Comparison of ENCODE assay signal across 21 mouse cellular contexts in genomic region chr9:52280995-52281394, GRCm38 (mm10).
DNase-seq lines count a peak whose midpoint lies in the region; ATAC-seq and TF ChIP-seq lines count a peak whose summit lies in the region.
"Had no signal": no experiment of that assay in that cellular context is flagged by ENCODE, and none has a peak within 500 bp of the region (broad histone marks: within the 10 kb centered on the region; RNA-seq: fewer than 3 reads in every experiment).

No protein-coding gene starts in this region.

- peak overlapping the region; percentile 69 to 73 for H3K27ac ChIP-seq in heart, embryonic 14.5 days (replicated peaks in 1 of 2; ENCODE audit: control insufficient read depth in 1 of 2, insufficient read depth in 1 of 2, low read depth in 2 of 2, low read length in 2 of 2)
- no peak overlapping the region for H3K27ac ChIP-seq in heart, embryonic 11.5 days (ENCODE audit: low read depth, low read length)
- no peak overlapping the region for H3K27ac ChIP-seq in CH12.LX (ENCODE audit: insufficient read depth, low read depth)
- peak overlapping the region; percentile 90 for H3K27ac ChIP-seq in heart, postnatal 0 days (ENCODE audit: low read depth)
- no peak overlapping the region for H3K27ac ChIP-seq in midbrain, postnatal 0 days (ENCODE audit: low read depth, low read length)
- H3K27ac ChIP-seq: forebrain, embryonic 13.5 days; hindbrain, embryonic 12.5 days; layer of hippocampus, adult 2 months; limb, embryonic 15.5 days; midbrain, embryonic 13.5 days had no signal

- 32% methylated on average over 5 of the region's 5 CpGs for WGBS in heart, embryonic 14.5 days
- 49% methylated on average over 5 of the region's 5 CpGs for WGBS in heart, embryonic 11.5 days (ENCODE audit: insufficient replicate concordance)
- WGBS in heart, postnatal 0 days = 27% methylated on average over 5 of the region's 5 CpGs
- WGBS in midbrain, postnatal 0 days = 55% methylated on average over 5 of the region's 5 CpGs

- DNase-seq in 3T3-L1 (ENCODE audit: low read depth, low spot score) (peak; percentile 9), CH12.LX (ENCODE audit: extremely low read depth) (no peak)
- peak; percentile 69 for DNase-seq in heart, postnatal 0 days (ENCODE audit: low spot score)
- DNase-seq in midbrain, postnatal 0 days (ENCODE audit: low spot score) = no peak
- no peak for DNase-seq in adrenal gland, postnatal 10 days
- DNase-seq: adrenal gland, postnatal 14 days; cerebellum, adult 8-10 months; gastrocnemius, postnatal 25 days; kidney, adult 8-10 months; kidney, postnatal 14 days; thymus, postnatal 14 days had no signal

- no peak for TF ChIP-seq EP300 in CH12.LX (IDR thresholded peaks at IDR 0.05; ENCODE audit: low read length)
- TF ChIP-seq EP300 in heart, postnatal 0 days (IDR thresholded peaks at IDR 0.05; ENCODE audit: low read depth) = peak; percentile 56; the same call in 1 of the 2 replicates

- H3K4me2 ChIP-seq in heart, embryonic 14.5 days (ENCODE audit: low read length) = peak overlapping the region; percentile 44
- no peak overlapping the region for H3K4me2 ChIP-seq in heart, embryonic 11.5 days
- no peak overlapping the region for H3K4me2 ChIP-seq in CH12.LX (ENCODE audit: insufficient read depth, low read depth, poor library complexity, severe bottlenecking)
- H3K4me2 ChIP-seq in heart, postnatal 0 days (ENCODE audit: low read depth, low read length) = peak overlapping the region; percentile 46
- no peak overlapping the region for H3K4me2 ChIP-seq in midbrain, postnatal 0 days (ENCODE audit: low read depth, low read length, poor library complexity, severe bottlenecking)
- H3K4me2 ChIP-seq: forebrain, embryonic 13.5 days; hindbrain, embryonic 12.5 days; limb, embryonic 15.5 days; midbrain, embryonic 13.5 days had no signal

- in situ Hi-C loops in CH12.LX (cut with MboI; ENCODE audit: low pct_ligation_motif_present, low pct_unique_long_range_greater_than_20kb, low sequenced_read_pairs) = loop anchor here (10.0 kb wide), 2 partner anchors 176 to 286 kb away; no protein-coding TSS in a partner anchor

- no peaks in the 10 kb centered on the region for H3K79me2 ChIP-seq in CH12.LX (replicated peaks; ENCODE audit: control insufficient read depth, extremely low read depth, insufficient read depth, poor library complexity, severe bottlenecking)

- H3K9ac ChIP-seq in heart, embryonic 14.5 days (ENCODE audit: low read length) = no peak overlapping the region
- H3K9ac ChIP-seq in heart, embryonic 11.5 days (ENCODE audit: low read depth, low read length) = no peak overlapping the region
- H3K9ac ChIP-seq in CH12.LX (ENCODE audit: insufficient read depth, low read depth) = no peak overlapping the region
- no peak overlapping the region for H3K9ac ChIP-seq in heart, postnatal 0 days (replicated peaks; ENCODE audit: low read depth, low read length)
- no peak overlapping the region for H3K9ac ChIP-seq in midbrain, postnatal 0 days (replicated peaks; ENCODE audit: low read length, poor library complexity, severe bottlenecking)
- H3K9ac ChIP-seq: forebrain, embryonic 13.5 days; hindbrain, embryonic 12.5 days; limb, embryonic 15.5 days; midbrain, embryonic 13.5 days had no signal

- no peak for TF ChIP-seq CTCF in CH12.LX (conservative IDR thresholded peaks at IDR 0.05 in 1 of 2, IDR thresholded peaks at IDR 0.05 in 1 of 2; ENCODE audit: low read depth in 2 of 2, low read length in 2 of 2)
- no peak for TF ChIP-seq CTCF in heart, postnatal 0 days (IDR thresholded peaks at IDR 0.05; ENCODE audit: low read depth)
- no peak for TF ChIP-seq CTCF in midbrain, postnatal 0 days (IDR thresholded peaks at IDR 0.05)

- no peak for TF ChIP-seq POLR2A in CH12.LX (IDR thresholded peaks at IDR 0.05; ENCODE audit: low read depth, low read length)

- H3K36me3 ChIP-seq in heart, embryonic 14.5 days (ENCODE audit: control insufficient read depth, insufficient read depth, low read length) = no peaks in the 10 kb centered on the region
- no peaks in the 10 kb centered on the region for H3K36me3 ChIP-seq in heart, embryonic 11.5 days (ENCODE audit: control insufficient read depth, insufficient read depth, low read length)
- H3K36me3 ChIP-seq in CH12.LX (replicated peaks in 1 of 2; ENCODE audit: control insufficient read depth in 1 of 2, insufficient read depth in 1 of 2, low read length in 1 of 2) = peaks cover 0 to 21% of the 10 kb centered on the region in 2 experiments
- no peaks in the 10 kb centered on the region for H3K36me3 ChIP-seq in heart, postnatal 0 days (replicated peaks; ENCODE audit: control insufficient read depth, insufficient read depth, low read length)
- no peaks in the 10 kb centered on the region for H3K36me3 ChIP-seq in midbrain, postnatal 0 days (ENCODE audit: insufficient read depth, low read length)
- H3K36me3 ChIP-seq: hindbrain, embryonic 12.5 days; limb, embryonic 15.5 days; midbrain, embryonic 13.5 days had no signal

- dilution Hi-C loops in CH12.LX (cut with MboI; ENCODE audit: extremely low pct_ligation_motif_present, extremely low pct_unique_long_range_greater_than_20kb, low sequenced_read_pairs) = loop anchor here (25.0 kb wide), 1 partner anchor 94 kb away; no protein-coding TSS in a partner anchor

- no peaks in the 10 kb centered on the region for H3K9me3 ChIP-seq in heart, embryonic 14.5 days (ENCODE audit: control insufficient read depth, low read length)
- H3K9me3 ChIP-seq in heart, embryonic 11.5 days (replicated peaks; ENCODE audit: control insufficient read depth, low read length) = no peaks in the 10 kb centered on the region
- no peaks in the 10 kb centered on the region for H3K9me3 ChIP-seq in CH12.LX (replicated peaks; ENCODE audit: low read length)
- H3K9me3 ChIP-seq in heart, postnatal 0 days (replicated peaks; ENCODE audit: control insufficient read depth, low read length) = no peaks in the 10 kb centered on the region
- no peaks in the 10 kb centered on the region for H3K9me3 ChIP-seq in midbrain, postnatal 0 days (ENCODE audit: low read length)
- H3K9me3 ChIP-seq: forebrain, embryonic 13.5 days; hindbrain, embryonic 12.5 days; limb, embryonic 15.5 days; midbrain, embryonic 13.5 days had no signal

- H3K4me1 ChIP-seq in heart, embryonic 14.5 days (ENCODE audit: control insufficient read depth in 2 of 2, insufficient read depth in 2 of 2, low read length in 2 of 2) = peaks cover 6 to 25% of the 10 kb centered on the region in 2 experiments
- H3K4me1 ChIP-seq in heart, embryonic 11.5 days (ENCODE audit: control insufficient read depth, insufficient read depth, low read length) = peaks cover 19% of the 10 kb centered on the region
- H3K4me1 ChIP-seq in CH12.LX (ENCODE audit: control insufficient read depth in 1 of 2, insufficient read depth in 2 of 2) = peaks cover 28 to 81% of the 10 kb centered on the region in 2 experiments
- no peaks in the 10 kb centered on the region; the same call in 1 of the 2 replicates for H3K4me1 ChIP-seq in heart, postnatal 0 days (ENCODE audit: control insufficient read depth, insufficient read depth)
- H3K4me1 ChIP-seq in midbrain, postnatal 0 days (ENCODE audit: insufficient read depth, low read length) = peaks cover 3% of the 10 kb centered on the region; the same call in 1 of the 2 replicates
- H3K4me1 ChIP-seq: limb, embryonic 15.5 days had no signal

- no peaks in the 10 kb centered on the region for H3K27me3 ChIP-seq in heart, embryonic 14.5 days (ENCODE audit: control insufficient read depth, insufficient read depth, low read length)
- H3K27me3 ChIP-seq in heart, embryonic 11.5 days (ENCODE audit: control insufficient read depth, insufficient read depth, low read length) = no peaks in the 10 kb centered on the region
- no peaks in the 10 kb centered on the region for H3K27me3 ChIP-seq in CH12.LX (replicated peaks)
- H3K27me3 ChIP-seq in heart, postnatal 0 days (ENCODE audit: control insufficient read depth, insufficient read depth, low read length) = no peaks in the 10 kb centered on the region
- H3K27me3 ChIP-seq in midbrain, postnatal 0 days (ENCODE audit: insufficient read depth, low read length) = no peaks in the 10 kb centered on the region
- H3K27me3 ChIP-seq: forebrain, embryonic 13.5 days; hindbrain, embryonic 12.5 days; limb, embryonic 15.5 days; midbrain, embryonic 13.5 days; Patski had no signal

- no peak for TF ChIP-seq RAD21 in CH12.LX (IDR thresholded peaks at IDR 0.05; ENCODE audit: low read depth, low read length)

- H3K4me3 ChIP-seq in heart, embryonic 14.5 days (ENCODE audit: control insufficient read depth in 1 of 2, insufficient read depth in 1 of 2, low read depth in 1 of 2, low read length in 2 of 2) = no peak overlapping the region
- no peak overlapping the region for H3K4me3 ChIP-seq in heart, embryonic 11.5 days (ENCODE audit: low read depth, low read length)
- H3K4me3 ChIP-seq in CH12.LX (replicated peaks in 1 of 3; ENCODE audit: low read depth in 2 of 3, low read length in 2 of 3, poor library complexity in 1 of 3) = no peak overlapping the region
- H3K4me3 ChIP-seq in heart, postnatal 0 days (ENCODE audit: low read depth, low read length) = no peak overlapping the region
- H3K4me3 ChIP-seq in midbrain, postnatal 0 days (ENCODE audit: low read depth, low read length) = no peak overlapping the region
- H3K4me3 ChIP-seq: erythroblast, embryonic 14.5 days; forebrain, embryonic 13.5 days; hindbrain, embryonic 12.5 days; layer of hippocampus, adult 2 months; limb, embryonic 15.5 days; midbrain, embryonic 13.5 days had no signal

- no peak; the same call in 1 of the 2 replicates for ATAC-seq in heart, embryonic 14.5 days (ENCODE audit: insufficient number of reproducible peaks, insufficient read depth, low FRiP score, low read depth)
- no peak for ATAC-seq in heart, embryonic 11.5 days (replicated peaks; ENCODE audit: insufficient number of reproducible peaks, low FRiP score, low TSS enrichment)
- ATAC-seq in heart, postnatal 0 days (ENCODE audit: insufficient read depth, low read depth) = peak; percentile 91
- ATAC-seq in midbrain, postnatal 0 days (ENCODE audit: low FRiP score) = no peak
- ATAC-seq: forebrain, embryonic 13.5 days; inflammation-experienced regulatory T-cells, adult 6 months; midbrain, embryonic 13.5 days; Patski had no signal

TF ChIP-seq in CH12.LX, 34 proteins besides CTCF, POLR2A, EP300 and RAD21:
- TF ChIP-seq POLR2AphosphoS2 (IDR thresholded peaks at IDR 0.05; ENCODE audit: low read depth, low read length) (no peak), ETS1 (conservative IDR thresholded peaks at IDR 0.05; ENCODE audit: low read depth, low read length) (0 out of 2 replicates have a peak, but pooled peaks have one; percentile 27), BHLHE40 (IDR thresholded peaks at IDR 0.05; ENCODE audit: low read depth, low read length) (peak; percentile 42), SIN3A (IDR thresholded peaks at IDR 0.05; ENCODE audit: low read length) (no peak)

Comparison
In these comparisons a context has a peak if more than half of its experiments do, and no peak if none do; other contexts are left out.
1. H3K27ac ChIP-seq: peak in heart, embryonic 14.5 days (2 of 2) and heart, postnatal 0 days (single experiment); none in heart, embryonic 11.5 days (single experiment), CH12.LX (single experiment) and midbrain, postnatal 0 days (single experiment).
2. H3K4me2 ChIP-seq: peak in heart, embryonic 14.5 days (single experiment) and heart, postnatal 0 days (single experiment); none in heart, embryonic 11.5 days (single experiment), CH12.LX (single experiment) and midbrain, postnatal 0 days (single experiment).
3. DNase-seq: peak in 3T3-L1 (single experiment) and heart, postnatal 0 days (single experiment); none in CH12.LX (single experiment), midbrain, postnatal 0 days (single experiment) and adrenal gland, postnatal 10 days (single experiment).